Mouse (Mus musculus): ENCODE results near the gene Sh2d5.
A peak's percentile ranks its signal among the peaks of the same experiment; 100 is the strongest.

Gene Sh2d5

DNA sequence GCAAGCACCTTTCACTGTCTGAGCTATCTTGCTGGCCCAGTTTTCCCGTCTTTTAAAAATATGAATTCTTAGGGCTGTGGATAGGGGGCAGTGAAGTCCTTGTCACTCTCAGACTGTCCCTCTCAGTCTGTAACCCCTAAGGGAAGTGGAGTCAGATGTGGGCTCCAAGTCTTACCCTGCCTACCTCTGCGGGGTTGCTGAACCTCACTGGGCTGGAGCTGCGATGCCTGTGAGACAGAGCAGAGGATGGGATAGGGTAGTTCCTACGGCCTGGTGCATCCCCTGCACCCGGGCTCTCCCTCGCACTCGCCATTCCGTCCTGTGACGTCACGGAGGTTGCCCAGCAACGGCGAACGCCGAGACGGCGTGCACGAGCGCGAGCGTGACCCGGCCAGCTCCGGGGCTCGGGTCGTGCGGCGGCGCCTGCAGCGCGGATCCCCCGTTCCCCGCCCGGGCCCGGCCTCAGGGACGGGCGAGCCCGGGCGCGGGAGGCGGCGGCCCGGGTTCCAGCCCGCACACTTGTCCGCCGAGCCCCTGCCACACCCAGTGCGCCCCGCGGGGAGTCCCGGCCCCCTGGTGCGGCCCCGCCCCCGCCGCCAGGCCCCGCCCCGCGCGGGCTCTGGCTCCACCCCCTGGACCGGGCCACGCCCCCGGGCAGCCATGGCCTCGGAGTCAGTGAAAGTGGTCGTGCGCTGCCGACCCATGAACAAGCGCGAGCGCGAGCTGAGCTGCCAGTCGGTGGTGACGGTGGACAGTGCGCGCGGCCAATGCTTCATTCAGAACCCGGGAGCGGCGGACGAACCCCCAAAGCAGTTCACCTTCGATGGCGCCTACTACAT lies 11.9 kb downstream of the Sh2d5 start:
- peak; percentile 93 for DNase-seq (ENCODE audit: low spot score)

DNA sequence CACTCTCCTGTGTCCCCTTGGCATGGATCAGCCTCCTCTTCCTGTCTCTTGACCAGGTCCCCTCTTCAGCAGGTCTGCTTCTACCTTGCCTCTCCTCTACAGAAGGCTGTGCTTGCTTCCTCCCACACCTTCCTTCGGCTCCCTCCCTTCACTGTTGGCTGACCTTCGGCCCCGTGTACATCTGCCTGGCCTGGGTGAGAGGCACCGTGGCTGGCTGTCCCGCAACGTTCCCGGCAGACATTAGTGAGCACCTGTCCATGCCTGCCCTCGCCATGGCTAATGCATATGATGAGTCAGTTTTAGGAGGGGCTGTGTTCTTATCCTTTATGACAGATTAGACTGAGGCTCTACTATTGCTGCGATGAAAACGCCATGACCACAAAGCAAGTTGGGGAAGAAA lies 17.7 kb downstream of the Sh2d5 start:
- no peak for DNase-seq (ENCODE audit: low spot score)

DNA sequence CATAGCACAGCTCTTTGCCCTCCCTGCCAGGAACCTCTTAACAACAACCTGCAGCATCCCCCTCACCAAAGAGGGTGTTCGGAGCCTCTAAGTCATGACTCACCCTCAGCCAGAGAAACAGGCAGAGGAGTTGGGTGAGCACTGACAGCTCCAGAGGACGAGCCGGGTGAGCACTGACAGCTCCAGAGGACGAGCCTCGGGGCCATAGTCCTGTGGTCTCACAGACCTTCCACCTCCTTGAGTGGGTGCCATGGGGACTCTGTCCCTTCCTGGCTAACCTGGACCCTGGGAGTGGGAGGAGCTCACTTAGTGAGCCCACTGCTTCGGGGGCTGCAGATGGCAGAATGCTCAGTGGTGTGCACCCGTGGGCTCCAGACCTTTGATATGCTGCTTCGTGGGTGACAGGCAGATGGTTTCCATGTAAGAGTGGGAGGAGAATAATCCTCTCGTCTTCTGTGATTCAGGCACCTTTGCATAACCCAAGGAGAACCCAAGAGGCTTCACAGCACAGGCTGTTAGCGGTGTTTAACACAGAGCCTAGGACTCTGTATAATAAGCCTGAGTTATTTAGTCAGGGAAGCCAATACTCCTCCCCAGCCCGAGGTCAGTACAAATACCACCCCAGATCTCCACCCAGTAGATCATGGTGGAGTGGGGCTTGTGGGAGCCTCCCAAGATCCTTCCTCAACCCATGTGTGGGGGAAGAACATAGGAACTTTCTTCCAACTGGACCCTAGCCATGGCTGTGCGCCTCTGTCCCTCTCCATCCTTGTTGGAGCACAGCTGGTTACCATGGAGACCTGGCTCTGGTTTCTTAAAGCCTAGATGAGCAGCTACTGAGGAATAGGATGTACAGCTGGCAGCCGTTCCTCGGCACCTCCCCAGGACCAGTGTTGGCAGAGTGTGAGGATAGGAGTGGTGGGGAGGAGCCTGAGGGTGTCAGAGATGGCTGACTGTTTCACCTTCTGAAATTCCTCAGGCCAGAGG lies 22.1 kb downstream of the Sh2d5 start:
- no peak for DNase-seq (ENCODE audit: low spot score)

DNA sequence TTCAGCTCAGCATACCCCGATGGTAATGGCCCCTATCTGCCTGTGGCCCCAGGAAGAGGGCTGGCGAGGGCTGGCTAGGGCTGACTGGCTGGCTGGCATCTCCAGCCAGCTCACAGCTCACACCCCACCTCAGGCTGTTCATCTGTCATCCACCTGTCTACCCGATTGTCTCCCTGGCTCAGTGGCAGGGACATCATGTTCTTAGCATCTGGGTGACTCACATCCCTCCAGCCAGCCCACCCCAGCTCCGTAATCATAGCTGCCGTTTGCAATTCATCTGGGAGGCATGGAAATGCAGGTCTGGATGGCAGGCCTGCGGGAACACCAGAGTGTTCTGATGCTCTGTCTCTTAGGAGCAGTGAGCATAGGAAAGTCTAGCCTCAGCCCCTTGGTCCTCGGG lies 28.1 kb downstream of the Sh2d5 start:
- no peak for DNase-seq (ENCODE audit: low spot score)

DNA sequence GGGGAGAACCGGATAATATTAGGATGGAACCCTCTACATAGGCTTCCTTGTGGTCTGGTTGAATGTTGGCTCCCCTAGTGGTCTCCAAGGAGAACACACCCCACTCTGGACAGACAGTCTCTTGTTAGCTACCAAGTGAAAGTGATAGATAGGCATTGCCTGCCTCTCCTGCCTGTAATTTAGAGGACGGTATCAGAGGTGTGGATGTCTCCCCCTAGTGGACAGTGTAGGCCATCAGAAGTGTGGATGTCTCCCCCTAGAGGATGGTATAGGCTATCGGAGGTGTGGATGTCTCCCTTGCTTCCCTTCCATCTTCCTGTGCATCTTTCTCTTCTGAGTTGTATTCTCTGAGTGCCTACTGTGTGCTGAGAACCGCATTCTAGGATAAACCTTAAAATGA lies 32.6 kb downstream of the Sh2d5 start:
- DNase-seq (ENCODE audit: low spot score) = peak; percentile 91

DNA sequence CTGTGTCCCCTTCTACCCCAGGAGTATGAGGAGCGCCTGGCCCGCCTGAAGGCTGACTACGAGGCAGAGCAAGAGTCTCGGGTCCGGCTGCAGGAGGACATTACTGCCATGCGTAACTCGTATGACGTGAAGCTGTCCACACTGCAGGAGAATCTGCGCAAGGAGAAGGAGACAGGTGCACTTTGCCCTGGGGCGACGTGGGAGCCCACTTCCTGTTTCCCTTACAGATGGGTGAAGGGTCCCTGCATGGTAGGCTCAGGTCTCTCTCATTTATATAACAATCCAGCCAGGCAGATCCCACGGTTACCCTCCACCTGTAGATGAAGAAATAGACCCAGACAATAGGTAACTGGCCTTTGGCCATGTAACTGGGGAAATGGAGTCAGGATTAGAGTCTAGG lies 36.2 kb downstream of the Sh2d5 start:
- DNase-seq (ENCODE audit: low spot score) = no peak

DNA sequence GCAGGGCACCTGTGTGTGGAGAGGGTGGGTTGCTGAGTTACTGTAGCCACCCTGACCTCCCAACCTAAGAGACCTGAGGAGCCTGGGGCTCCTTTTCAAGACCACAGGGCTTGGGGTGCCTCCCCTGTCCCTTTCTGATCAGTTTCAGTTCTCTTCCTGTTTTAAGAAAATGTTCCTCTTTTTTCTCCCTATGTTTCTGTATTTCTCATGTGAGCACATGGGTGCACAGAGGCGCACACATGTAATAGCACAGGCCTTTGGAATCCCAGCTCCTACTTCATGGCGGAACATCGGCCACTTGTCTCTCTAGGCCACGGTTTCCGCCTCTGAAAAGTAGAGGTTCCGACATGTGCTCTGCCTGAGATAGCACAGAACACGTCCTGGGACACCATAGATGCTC lies 38.5 kb downstream of the Sh2d5 start:
- DNase-seq (ENCODE audit: low spot score) = no peak

DNA sequence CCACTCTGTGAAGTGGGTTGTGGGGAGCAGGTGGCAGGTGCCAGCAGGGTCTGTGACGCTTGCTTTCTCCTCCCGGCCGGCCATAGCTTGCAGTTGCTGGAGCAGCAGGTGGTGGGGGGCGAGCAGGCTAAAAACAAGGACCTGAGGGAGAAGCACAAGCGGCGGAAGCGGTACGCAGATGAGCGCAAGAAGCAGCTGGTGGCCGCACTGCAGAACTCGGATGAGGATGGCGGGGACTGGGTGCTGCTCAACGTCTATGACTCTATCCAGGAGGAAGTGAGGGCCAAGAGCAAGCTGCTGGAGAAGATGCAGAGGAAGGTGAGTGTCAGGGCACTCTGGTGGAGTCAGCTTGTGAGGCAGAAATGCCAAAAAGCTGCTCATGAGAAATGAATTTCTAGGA lies 41.8 kb downstream of the Sh2d5 start:
- DNase-seq (ENCODE audit: low spot score) = no peak

DNA sequence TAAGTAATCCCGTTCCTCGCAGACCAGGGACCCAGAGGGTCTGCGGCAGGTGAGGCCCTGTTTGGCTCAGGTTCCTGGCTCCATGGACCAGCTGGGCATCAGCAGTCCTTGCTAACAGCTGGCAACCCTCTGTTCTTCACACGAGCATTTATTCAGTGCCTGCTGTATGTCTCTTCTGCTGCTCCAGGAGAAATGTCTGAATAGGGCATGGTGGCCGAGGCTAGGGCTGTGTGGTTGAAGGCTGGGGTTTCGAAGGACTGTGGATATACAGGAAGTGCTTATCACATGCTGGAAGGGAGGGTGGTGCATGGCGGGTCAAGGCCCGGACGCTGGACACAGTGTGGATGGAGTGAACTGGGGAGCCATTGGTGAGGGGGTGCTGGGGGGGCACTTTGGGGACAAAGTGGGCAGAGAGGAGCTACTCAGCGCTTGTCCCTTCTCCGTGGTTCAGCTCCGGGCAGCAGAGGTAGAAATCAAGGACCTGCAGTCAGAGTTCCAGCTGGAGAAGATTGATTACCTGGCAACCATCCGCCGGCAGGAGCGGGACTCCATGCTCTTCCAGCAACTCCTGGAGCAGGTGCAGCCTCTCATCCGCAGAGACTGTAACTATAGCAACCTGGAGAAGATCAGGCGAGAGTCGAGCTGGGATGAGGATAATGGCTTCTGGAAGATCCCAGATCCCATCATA lies 43.2 kb downstream of the Sh2d5 start:
- no peak for DNase-seq (ENCODE audit: low spot score)

DNA sequence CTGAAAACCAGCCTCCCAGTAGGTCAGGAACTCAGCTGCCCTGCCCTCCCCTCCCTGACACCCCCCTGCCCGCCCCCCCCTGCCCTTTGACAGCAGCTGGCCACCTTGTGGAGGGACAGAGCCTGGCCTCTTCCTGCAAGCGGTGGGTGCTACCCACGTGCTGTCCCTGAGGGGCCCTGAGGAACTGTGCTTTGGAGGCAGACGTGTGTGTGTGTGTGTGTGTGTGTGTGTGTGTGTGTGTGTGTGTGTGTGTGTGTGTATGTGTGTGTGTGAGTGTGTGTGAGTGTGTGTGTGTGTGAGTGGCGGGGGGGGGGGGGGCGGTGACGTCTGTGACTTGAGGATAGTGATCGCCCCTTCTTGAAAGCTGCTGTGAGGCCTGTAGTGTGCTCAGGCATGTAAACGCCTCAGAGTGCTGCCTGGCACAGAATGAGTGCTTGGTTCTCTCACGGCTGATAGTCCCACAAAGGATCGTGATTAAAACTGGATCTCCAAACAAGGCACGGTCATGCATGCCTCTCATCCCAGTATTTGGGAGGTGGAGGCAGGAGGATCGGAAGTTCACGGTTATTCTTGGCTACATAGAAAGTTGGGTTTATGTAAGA lies 43.8 kb downstream of the Sh2d5 start:
- no peak for DNase-seq (ENCODE audit: low spot score)

DNA sequence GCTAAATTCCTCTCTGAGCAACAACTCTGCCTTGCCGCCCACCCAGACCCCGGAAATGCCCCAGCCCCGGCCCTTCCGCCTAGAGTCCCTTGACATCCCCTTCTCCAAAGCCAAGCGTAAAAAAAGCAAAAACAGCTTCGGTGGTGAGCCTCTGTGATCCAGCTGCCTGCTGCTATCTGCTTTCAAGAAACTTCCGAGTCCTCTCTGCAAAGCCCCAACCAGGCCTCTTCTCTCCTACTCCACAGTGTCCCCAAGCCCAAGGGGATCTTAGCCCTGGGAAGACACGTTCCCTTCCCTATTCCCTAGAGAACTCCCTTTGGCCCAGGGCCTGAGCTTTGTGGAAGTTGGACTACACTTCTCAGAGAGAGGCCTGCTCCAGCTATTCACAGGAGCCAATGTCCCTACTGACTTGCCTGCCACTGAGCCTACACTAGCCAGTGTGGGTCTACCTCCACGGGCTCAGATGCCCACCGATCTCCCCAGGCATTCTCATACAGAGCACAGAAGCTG lies 51.1 kb downstream of the Sh2d5 start:
- DNase-seq (ENCODE audit: low spot score) = no peak

DNA sequence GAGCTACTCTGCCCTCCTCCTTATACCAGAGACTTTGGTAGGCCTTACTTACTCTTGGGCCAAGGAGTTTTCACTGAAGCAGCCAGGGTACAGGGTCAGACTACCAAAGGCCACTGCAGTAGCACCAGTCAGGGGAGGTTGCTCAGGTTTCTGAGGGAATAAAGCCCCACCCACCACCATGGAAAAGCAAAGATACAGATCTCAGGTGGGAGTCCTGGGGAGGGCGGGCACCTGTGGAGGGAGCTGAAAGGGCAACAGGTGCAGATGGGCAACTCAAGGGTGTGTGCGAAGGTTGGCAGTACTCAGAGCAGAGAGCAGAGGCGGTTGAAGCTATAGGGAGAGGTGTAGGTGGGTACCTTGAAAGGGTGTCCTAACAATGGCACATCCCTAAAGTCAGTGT lies 52.8 kb downstream of the Sh2d5 start:
- no peak for DNase-seq (ENCODE audit: low spot score)

DNA sequence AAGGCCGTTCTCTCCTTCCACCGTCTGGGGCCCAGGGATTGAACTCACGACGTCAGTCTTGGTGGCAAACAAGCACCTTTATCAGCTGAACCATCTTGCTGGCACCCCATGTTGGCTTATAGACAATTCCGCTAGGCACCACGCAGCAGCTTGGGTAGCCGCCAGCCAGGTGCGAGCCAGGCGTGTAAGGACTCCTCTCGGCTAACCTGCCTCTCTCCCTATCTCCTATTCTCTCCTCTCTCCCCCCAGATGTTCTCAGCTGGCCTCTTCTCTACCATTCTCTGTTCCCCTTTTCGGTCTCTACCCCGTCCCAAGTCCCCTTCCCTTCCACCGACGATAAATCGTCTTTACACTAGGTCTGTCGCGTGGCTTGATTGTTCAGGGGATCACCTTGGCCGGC lies 53.5 kb downstream of the Sh2d5 start:
- DNase-seq (ENCODE audit: low spot score) = no peak

DNA sequence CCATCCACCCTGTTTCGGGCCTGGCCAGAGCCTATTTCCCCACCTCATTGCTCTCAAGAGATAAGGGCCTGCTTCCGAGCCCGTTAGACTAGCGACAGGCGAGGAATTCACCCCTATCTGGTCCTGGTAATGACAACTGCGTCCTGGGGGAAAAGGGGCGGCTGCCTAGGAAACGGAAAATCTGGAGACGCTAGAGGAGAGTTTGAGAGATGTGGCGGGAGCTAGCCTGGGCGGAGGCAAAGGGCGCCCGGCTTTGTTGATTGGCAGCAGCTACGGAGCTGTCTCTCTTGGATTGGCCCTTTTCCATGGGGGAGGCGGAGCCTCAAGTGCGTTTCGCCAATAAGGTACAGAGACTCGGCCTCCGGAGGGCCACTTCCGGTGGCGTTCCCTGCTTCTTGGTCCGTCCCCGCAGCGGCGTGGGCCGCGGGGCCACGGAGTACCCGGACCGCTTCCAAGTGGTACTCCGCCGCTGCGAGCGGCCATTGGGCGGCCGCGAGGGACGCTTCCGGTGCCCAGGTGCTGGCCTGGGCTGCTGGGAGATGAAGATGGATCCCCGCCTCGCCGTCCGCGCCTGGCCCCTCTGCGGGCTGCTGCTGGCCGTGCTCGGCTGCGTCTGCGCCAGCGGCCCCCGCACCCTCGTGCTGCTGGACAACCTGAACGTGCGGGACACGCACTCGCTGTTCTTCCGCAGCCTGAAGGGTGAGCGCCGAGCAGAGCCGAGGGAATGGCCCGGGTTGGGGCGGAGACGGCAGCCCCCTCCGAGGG lies 54.3 kb downstream of the Sh2d5 start, which contains the start of gene Ddost:
TSS of gene Ddost (plus strand) at position 391 of the 765 bp plus-strand sequence.
- DNase-seq (ENCODE audit: low spot score) = peak; percentile 98

DNA sequence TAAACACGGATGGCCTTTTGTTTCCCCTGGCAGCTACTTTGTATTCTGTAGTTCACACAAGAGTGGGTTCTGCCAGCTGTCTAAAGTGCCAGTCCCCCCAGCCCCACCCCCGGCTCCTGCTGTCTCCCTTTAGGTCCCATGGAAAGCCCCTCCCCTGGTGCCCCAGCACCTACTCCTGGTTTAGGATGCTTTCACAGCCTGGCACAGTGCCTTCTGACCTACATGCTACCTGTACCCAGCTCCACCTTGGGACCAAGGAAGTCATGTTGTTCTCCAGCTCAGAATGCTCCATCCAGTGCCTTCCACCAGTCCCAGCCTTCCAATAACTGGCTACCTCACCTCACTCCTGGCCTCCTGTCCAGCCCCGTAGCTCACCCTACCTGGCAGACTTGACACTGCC lies 56.8 kb downstream of the Sh2d5 start:
- no peak for DNase-seq (ENCODE audit: low spot score)

DNA sequence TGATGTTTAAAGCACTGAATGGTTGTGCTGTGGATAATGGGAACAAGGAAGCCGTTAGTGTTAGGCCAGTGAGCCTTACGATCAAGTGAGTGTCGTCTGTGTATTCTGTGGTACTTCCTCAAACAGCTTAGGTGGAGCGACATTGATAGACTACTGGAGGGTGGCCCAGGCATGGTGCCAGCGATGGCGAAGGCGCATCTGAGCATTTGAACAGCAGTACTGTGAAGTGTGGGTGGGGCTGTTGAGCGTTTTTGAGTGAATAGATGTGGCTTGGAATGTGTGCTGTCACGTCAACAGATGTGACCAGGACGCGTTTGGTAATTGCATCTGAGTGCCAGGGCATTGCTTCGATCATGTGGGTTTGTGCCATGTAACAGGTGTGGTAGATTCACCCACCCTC lies 57.5 kb downstream of the Sh2d5 start:
- no peak for DNase-seq (ENCODE audit: low spot score)

DNA sequence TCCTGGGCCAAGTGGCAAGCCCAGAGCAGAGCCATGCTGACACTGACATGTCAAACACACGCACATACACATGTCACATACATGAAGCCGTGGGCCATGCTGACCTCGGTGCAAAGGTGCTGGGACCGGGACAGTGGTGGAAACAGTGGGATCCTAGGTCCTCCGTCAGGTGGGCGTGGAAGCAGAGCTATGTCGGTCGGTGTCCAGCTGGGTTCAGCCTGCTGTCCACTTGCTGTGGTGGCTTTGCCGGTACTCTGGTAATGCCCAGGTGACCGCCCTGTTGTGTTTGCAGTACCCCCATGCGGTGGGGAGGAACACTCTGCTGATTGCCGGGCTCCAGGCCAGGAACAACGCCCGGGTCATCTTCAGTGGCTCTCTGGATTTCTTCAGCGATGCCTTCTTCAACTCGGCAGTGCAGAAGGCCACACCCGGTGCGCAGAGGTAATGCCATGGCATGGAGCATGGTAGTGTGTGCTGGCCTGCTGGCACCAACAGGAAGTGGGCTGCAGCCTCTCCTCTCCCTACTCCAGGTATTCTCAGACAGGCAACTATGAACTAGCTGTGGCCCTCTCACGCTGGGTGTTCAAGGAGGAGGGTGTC lies 60.2 kb downstream of the Sh2d5 start:
- DNase-seq (ENCODE audit: low spot score) = no peak
